Mouse (Mus musculus) retina, embryonic 14.5 days (tissue): ENCODE measurements at regions not wholly inside any gene's neighbourhood (a gene's known extent, or its start where the extent isn't known, plus 50 kb on each side); places are given as distances from the start of the nearest gene placed in this dataset.

Experiments
- DNase-seq: peaks from one replicate; pipeline ENCODE4 v3.0.0-alpha.2; 2015; ENCODE audit warnings: low spot score

DNA sequence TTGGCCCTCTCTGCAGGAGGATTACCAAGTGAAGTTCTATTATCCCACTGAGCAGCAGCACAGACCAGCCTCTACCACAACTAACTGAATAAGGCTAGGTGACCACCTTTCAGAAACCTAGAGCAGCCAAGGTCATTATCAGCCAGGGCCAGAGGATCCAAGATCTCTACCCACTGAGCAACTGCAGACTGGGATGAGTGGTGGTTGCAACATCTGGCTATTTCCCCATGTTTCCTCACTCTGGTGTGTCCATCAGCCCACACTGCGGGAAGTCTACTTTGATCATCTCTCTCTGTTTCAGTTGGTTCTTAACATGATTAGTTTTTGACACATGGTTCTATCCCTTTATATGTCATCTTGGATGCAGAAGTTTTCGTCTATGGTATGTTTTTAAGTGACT is 157.2 kb downstream of the Cog6 start:
- DNase-seq = no peak

DNA sequence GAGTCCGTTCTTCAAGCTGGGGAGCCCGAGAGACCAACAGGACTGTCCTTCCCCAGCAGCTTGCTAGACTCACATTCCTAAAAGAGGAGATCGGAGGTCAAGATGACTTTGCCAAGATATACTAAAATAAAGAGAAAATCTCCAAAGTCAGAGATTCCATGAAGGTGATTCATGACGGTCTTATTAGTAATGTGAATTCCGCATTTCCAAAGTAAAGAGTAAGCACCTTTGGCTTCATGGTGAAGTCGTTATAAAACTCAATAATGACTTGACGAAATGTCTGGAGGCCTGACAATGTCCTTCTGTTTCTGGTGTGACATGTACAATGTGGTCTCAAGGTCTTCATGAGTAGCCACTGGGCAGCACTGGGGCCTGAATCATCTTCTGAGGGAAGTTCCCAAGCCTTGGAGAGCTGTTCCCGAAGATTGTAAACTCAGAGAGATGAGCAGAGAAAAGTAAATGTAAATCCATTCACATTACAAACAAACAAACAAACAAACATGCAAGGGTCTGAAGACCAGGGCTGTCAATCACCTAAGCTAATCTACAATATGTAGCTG is 157.7 kb downstream of the Cog6 start:
- no peak for DNase-seq

DNA sequence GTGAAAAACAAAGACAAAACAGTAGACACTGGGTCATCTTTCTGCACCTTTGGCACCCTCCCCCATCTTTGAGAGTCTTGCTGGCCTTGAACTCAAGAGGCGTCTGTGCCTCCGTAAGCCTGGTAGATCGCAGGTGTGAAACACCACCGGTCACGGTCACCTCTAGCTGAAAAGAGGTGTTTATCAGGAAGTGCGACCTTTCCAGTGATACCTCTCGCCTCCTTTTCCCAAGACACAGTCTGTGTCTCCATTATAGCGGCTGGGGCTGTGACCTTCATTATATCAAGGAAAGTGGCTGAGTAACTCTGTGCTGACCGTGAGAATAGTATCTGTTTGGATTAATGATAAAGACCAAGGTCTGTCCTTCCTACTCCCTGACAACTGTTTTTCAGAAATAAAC is 158.8 kb downstream of the Cog6 start:
- no peak for DNase-seq

- no peak for DNase-seq
Observed at GRCm38 (mm10) chr3:52857076-52857475, 160.0 kb downstream of the Cog6 start.

DNA sequence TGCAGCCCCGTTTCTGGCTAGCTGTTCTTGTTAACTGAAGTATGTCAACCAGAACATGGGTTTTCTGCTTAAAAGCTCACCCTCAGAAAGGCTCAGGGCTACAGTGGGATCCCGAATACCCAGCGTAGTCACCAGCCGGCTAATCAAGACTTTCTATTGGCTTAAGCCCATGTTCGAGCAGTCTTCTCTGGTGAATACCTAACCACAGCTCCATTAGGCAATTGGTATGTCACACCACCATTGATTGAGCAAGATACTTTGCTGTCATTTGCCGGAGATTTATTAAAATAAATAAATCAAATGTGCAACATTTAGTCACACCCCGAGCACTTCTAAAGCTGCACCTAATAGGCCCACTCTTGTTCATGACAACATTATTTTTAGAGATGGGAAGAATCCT is 162.5 kb downstream of the Cog6 start:
- DNase-seq = no peak

DNA sequence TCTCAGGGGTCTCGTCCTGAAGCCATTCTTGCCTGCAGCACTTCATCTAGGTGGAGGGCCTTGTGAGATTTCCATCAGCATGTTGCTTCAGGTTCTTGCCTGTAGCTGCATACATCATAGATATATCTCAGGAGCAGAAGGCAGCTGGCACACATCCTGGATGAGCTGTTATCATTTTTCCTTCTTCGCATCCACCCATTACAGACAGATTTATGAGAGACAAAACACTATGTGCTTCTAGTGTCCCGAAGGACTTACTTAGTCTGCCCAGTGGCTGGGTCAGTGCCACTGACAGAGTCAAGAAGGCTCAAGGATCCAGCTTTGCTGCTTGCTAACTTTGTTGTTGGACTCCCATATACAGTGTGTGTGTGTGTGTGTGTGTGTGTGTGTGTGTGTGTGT is 163.9 kb downstream of the Cog6 start:
- DNase-seq = no peak

- no peak for DNase-seq
Observed at GRCm38 (mm10) chr3:52845166-52845565, 171.9 kb downstream of the Cog6 start.

- DNase-seq = peak; percentile 81
Observed at GRCm38 (mm10) chr3:52843998-52844397, 173.0 kb downstream of the Cog6 start.

DNA sequence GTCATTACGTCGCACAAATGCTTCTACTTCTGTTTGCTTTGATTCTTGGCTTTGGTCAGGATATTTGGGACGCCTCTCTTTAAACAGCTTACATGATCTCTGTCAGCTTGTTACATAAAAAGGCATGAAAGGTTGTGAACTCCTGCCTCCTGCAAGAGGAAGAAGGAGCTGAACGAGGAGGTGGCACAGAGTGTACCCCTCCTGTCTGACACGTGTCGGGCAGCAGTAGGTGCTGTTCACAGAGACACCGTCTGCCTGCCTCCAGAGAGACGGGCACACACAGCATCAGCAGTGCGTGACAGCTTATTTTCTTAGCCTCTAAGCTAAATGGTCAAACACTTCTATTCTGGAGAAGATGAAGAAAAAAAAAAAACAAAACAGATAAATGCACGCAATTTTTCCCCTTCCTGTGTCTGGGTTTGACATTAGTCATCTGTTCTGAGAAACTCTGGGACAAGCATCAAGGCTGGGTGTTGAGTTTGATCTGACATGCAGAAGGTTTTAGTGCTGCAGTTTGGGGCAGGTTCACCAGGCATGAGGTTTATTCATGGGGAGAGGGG is 174.1 kb downstream of the Cog6 start:
- DNase-seq = no peak

DNA sequence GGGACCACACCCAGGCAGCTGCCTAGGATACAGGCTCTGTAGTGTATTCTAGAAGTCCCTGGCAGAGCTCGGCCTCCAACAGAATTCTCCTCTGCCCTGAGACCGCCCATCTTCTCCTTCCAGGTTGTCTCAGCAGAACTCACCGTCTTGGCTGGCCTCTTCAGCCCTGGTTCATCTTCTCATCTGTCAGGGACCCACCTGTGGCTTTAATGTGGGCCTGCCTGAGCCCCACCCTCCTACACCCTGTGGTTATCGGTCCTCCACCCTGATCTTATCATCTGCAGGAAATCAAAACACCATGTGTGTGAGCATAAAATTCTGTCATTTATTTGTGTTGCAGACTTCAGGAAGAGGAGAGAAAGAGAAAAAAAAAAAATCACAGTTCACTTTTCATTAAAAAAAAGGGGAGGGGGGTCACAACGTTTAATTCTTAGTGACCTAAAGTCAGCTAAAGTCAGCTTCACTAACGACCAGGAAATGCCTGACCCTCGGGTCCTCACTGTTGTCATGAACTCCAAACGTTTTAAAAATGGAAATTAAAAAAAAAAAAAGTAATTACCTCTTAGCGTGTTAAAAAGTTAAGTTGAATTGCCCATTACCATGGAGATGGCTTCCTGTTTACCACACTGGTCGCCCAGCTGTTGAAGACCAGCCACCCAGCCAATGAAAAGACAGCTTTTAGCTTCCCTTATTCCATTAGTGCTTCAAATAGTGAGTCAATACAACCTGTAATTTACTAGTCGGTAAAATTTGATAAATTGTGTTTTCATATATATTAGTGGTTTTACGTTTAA is 176.7 kb downstream of the Cog6 start:
- no peak for DNase-seq

DNA sequence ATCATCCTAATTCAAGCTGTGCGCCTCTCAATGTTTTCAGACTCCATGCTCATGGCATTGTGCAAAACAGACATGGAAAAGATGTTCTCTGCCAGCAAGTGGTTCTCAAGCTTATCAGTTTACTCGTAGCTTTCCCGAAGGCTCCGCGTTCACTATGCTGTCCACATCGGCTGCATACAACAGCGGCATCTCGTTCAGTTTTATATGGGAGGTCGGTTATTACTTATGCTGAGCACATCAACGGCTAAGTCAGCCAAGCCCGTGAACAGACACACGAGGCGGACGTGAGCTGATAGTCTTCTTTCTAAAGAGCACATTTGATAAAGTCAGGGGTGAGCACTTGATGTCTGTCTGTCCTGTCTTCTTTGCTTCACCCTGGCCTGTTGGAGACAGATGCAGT is 179.0 kb downstream of the Cog6 start:
- no peak for DNase-seq

GRCm38 (mm10) chr3:52837527-52837926 is 179.5 kb downstream of the Cog6 start:
- DNase-seq = no peak

DNA sequence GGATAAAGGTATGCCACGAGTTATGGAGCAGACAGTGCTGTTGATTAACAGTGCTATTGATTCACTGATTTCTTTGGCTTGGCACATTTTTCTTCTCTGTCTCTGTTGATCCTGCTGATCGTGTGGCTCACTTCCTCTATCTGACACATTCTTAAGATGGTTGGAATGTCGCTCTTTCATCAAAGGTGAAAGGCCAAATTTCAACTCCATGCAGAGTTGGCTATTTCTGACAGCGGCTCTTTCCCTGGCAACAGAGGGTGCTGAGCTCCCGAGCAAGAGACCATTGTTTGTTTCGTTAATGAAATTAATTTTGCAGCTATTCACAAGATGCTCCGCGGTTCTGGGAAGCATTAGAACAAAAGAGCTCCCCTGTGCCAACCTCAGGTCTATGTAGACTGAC is 180.3 kb downstream of the Cog6 start:
- DNase-seq = peak; percentile 56

GRCm38 (mm10) chr3:52832421-52832820 is 184.6 kb downstream of the Cog6 start:
- no peak for DNase-seq

DNA sequence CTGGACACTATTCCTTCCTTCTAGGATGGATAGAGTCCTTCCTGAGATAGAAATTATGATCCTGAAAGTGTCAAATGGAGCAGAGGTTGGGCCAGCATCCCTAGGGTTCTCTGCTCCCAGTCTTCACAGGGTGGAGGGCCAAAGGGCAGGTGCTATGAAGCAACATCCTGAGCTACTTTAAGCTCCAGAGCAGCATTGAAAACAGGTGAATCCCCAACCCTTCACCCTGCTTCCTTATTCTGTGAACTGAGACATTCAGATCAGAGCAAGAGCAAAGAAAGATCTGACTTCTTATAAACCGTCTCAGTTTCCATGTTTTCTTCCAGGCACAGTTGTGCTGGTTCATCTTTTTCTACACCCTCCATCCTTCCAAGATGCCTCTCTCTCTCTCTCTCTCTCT is 185.1 kb downstream of the Cog6 start:
- no peak for DNase-seq

DNA sequence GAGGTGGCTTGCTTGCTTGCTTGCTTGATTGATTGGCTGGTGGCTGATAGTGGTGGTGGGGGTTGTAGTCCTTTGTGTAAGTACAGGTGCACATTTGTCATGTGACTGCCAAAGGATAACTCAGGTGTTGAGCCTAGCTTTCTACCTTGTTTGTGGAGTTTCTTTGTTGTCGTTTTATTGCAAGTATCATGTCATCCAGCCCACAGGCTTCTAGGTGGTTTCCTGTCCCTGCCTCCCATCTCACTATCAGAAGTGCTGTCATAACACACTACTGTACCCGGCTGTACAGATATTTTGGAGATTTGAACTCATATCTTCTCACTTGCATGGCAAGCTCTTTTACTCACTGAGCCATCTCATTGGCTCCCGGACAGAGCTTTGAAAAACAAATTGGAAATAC is 186.9 kb downstream of the Cog6 start:
- no peak for DNase-seq

DNA sequence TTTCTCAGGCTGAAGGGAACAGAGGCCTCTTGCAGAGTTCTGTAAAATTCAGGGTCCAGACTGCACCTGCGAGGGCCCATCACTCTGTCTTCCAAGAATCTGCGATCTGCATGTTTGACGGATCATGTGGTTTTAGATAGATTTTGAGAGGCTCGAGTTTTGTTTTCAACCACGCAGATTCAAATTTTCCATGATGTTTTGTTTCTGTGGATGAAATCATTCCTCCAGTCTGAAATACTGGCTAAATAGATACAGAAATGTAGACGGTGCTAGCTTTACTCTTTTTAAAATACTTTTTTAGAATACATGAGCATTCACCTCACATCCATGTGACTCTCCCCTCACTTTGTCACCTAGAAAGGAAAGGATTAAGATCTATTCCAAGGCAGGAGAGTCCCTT is 188.0 kb downstream of the Cog6 start:
- no peak for DNase-seq

DNA sequence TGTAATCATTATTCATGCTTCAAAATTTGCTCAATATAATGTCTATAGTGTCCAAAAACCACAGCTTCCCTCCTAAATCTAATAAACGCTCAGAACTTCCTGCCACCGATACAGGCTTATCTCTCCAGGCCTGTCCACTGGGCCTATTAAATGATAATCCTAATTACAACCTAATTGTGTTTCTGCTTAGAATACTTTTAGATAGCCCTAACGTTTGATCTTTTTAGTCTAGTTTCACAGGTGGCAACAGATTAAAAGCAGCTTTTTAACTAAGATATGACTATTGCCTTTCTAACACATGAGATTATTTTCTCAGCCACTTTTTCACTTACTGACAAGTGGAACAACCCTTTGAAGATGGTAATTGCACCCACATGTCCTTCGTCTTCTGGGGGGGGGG is 188.6 kb downstream of the Cog6 start:
- no peak for DNase-seq

DNA sequence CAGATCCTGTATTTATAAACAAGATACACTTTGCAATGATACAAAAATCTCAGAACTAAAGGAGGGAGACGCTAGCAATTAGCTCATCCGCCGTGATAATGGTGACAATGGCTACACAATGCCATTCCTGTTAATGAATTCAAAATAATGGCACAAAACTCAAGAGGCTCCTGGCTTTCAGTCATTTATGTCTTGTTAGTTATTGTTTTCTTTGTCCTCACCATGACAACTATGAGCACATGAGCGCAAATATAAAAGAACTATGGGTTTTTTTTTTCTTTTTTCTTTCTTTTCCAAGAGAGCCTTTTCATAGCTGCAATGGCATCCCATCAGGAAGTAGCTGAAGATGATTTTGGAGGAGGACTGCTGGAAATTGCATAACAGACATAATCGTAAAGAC is 194.2 kb downstream of the Cog6 start:
- DNase-seq = peak; percentile 54

DNA sequence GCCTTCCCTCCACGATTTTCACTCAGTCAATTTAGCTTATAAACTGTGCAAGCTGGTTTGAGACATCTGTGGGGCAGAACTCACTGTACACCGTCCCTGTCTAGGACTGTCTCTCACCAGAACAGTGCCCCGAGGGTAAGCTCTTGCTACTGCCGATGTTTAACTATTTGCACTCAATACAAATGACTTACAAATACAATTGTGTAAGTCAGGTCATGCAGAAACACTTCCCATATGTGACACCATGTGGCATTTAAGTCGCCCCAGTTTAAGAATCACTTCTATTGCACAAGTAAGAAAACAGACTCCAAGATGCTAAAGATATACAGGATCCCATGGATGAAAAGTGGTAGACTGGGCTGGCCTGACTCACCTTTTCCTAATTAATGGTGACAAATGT is 195.6 kb downstream of the Cog6 start:
- peak; percentile 63 for DNase-seq

GRCm38 (mm10) chr3:52818401-52818800 is 198.6 kb downstream of the Cog6 start:
- DNase-seq = no peak

- DNase-seq = no peak
Observed at GRCm38 (mm10) chr3:52817416-52817815, 199.6 kb downstream of the Cog6 start.

DNA sequence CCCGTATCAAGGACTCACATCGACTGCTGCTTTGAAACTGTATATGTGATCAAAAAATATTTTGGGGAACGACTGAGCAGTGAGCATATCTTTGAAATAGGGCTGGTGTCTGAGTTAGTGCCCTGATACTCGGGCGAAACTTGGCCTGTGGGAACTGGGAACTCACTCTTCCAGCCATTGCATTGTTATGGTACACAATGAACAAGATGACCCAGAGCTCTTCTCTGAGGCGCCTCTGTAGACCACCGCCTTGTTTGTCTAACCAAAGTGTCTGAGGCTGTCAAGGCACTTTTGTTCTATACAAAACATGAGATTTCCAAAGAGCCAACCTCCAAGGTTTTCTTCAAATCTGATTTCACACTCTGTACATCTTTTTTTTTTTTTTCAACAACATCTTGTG is 201.5 kb downstream of the Cog6 start:
- no peak for DNase-seq

- no peak for DNase-seq
Observed at GRCm38 (mm10) chr3:52802324-52802723, 214.7 kb downstream of the Cog6 start.
